8 mouse cellular contexts compared by ENCODE assay signal in the genomic region with DNA sequence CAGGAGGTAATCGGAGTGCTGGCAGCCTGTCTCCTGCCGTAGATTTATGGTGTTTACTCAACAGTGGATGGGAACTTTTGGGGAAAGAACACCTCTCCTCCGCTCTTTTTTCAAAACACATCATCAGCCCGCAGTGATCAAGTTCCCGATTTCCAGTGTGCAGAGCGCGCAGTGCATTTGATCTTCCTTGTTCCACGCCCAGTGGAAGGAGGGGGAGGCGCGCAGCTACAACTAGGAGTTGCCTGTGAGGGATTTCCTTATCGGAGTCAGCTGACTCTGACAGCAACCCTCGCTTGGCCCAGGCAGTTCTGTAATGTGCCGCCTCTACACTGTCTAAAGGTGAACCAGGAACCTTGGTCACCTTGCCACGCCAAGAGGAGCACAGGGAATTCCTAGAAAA.
A peak's percentile ranks its signal among the peaks of the same experiment; 100 is the strongest.
DNase-seq lines count a peak whose midpoint lies in the region; ATAC-seq lines count a peak whose summit lies in the region.

No protein-coding gene starts in this region.

- no peaks in the 10 kb centered on the region for H3K4me1 ChIP-seq in hindbrain, embryonic 12.5 days
- no peaks in the 10 kb centered on the region for H3K4me1 ChIP-seq in hindbrain, embryonic 11.5 days (replicated peaks; ENCODE audit: control insufficient read depth, insufficient read depth, low read length)
- H3K4me1 ChIP-seq in forebrain, embryonic 10.5 days, result peaks cover 11% of the 10 kb centered on the region

- H3K27me3 ChIP-seq in hindbrain, embryonic 12.5 days, result no peaks in the 10 kb centered on the region
- no peaks in the 10 kb centered on the region for H3K27me3 ChIP-seq in hindbrain, embryonic 11.5 days (ENCODE audit: control insufficient read depth, insufficient read depth, low read length)
- no peaks in the 10 kb centered on the region for H3K27me3 ChIP-seq in forebrain, embryonic 10.5 days (ENCODE audit: poor library complexity, severe bottlenecking)

- H3K4me2 ChIP-seq in hindbrain, embryonic 12.5 days (replicated peaks), result peak overlapping the region; percentile 13
- H3K4me2 ChIP-seq in hindbrain, embryonic 11.5 days (replicated peaks; ENCODE audit: low read depth, low read length), result no peak overlapping the region

- no peak for DNase-seq in hindbrain, embryonic 11.5 days (ENCODE audit: low spot score)
- peak; percentile 61 to 65 for DNase-seq in heart, adult 9 months (ENCODE audit: low spot score in 2 of 2)
- peak; percentile 72 for DNase-seq in kidney, postnatal 10 days
- peak; percentile 72 for DNase-seq in lung, postnatal 25 days (ENCODE audit: low spot score)
- peak; percentile 64 to 79 for DNase-seq in urinary bladder, postnatal 36 days (ENCODE audit: low spot score in 2 of 2)
- DNase-seq in cerebellum, postnatal 36 days, result no peak
- no peak for DNase-seq in forebrain, embryonic 10.5 days (ENCODE audit: extremely low spot score, low spot score)

- no peak overlapping the region for H3K9ac ChIP-seq in hindbrain, embryonic 12.5 days
- H3K9ac ChIP-seq in hindbrain, embryonic 11.5 days (ENCODE audit: low read depth, low read length), result no peak overlapping the region

- no peak overlapping the region for H3K4me3 ChIP-seq in hindbrain, embryonic 12.5 days
- H3K4me3 ChIP-seq in hindbrain, embryonic 11.5 days (ENCODE audit: low read depth, low read length), result no peak overlapping the region
- no peak overlapping the region for H3K4me3 ChIP-seq in forebrain, embryonic 10.5 days

- no peak for ATAC-seq in hindbrain, embryonic 12.5 days (ENCODE audit: low FRiP score)
- ATAC-seq in hindbrain, embryonic 11.5 days (ENCODE audit: low FRiP score), result no peak

- no peak overlapping the region for H3K27ac ChIP-seq in hindbrain, embryonic 12.5 days
- no peak overlapping the region for H3K27ac ChIP-seq in hindbrain, embryonic 11.5 days (ENCODE audit: low read depth, low read length)
- no peak overlapping the region for H3K27ac ChIP-seq in forebrain, embryonic 10.5 days

- 68% methylated on average over 14 of the region's 14 CpGs for WGBS in hindbrain, embryonic 12.5 days
- 70% methylated on average over 14 of the region's 14 CpGs for WGBS in hindbrain, embryonic 11.5 days
- 81% methylated on average over 14 of the region's 14 CpGs for WGBS in forebrain, embryonic 10.5 days

- H3K36me3 ChIP-seq in hindbrain, embryonic 12.5 days, result no peaks in the 10 kb centered on the region
- no peaks in the 10 kb centered on the region for H3K36me3 ChIP-seq in hindbrain, embryonic 11.5 days (ENCODE audit: control insufficient read depth, insufficient read depth, low read length)
- H3K36me3 ChIP-seq in forebrain, embryonic 10.5 days (replicated peaks), result no peaks in the 10 kb centered on the region

- H3K9me3 ChIP-seq in hindbrain, embryonic 12.5 days (replicated peaks), result no peaks in the 10 kb centered on the region
- H3K9me3 ChIP-seq in hindbrain, embryonic 11.5 days (ENCODE audit: control insufficient read depth, low read length), result no peaks in the 10 kb centered on the region
- H3K9me3 ChIP-seq in forebrain, embryonic 10.5 days, result no peaks in the 10 kb centered on the region

Comparison
In these comparisons a context has a peak if more than half of its experiments do, and no peak if none do; other contexts are left out.
1. DNase-seq: peak in heart, adult 9 months (2 of 2), kidney, postnatal 10 days (single experiment), lung, postnatal 25 days (single experiment) and urinary bladder, postnatal 36 days (2 of 2); none in hindbrain, embryonic 11.5 days (single experiment), cerebellum, postnatal 36 days (0 of 2) and forebrain, embryonic 10.5 days (single experiment).